Mouse (Mus musculus) megakaryocyte progenitor cell, adult 5-6 weeks (primary cell): ENCODE results near the gene Atl2. TPM values are rescaled to one million over a fixed set of nuclear protein-coding genes. Genes with fewer than 3 reads are reported as not detected.

Source experiments
- ATAC-seq: replicated peaks from 2 replicates; pipeline ENCODE4 v1.8.0; 2016; ENCODE audit warnings: mild to moderate bottlenecking, moderate TSS enrichment, inconsistent platforms; ENCODE audit not compliant: poor library complexity
- total RNA-seq, 2 experiments: library from RNA; stranded (forward) in 1 of 2; stranded (reverse) in 1 of 2; fragments of 157-497, 149-512 nt in 1 of 2; fragments of 200-1000 nt in 1 of 2; gene quantifications; 2 replicates each; pipeline versions ENCODE4 v1.2.3 to v1.2.4; 2015 to 2017

Gene Atl2
- total RNA-seq, 2 experiments from 2014 or later = 31.7 to 43.4 TPM

GRCm38 (mm10) chr17:79898156-79898746 is 2.3 kb upstream of the Atl2 start:
- ATAC-seq = no peak

GRCm38 (mm10) chr17:79897666-79898065 is 1.7 kb upstream of the Atl2 start:
- ATAC-seq = no peak

- peak; percentile 47 for ATAC-seq
These were observed 696 bp downstream of the Atl2 start for GRCm38 (mm10) chr17:79894971-79895882.

GRCm38 (mm10) chr17:79894054-79894453 is 1.9 kb downstream of the Atl2 start:
- no peak for ATAC-seq

- no peak for ATAC-seq
These were observed 4.0 kb downstream of the Atl2 start for GRCm38 (mm10) chr17:79891944-79892343.

GRCm38 (mm10) chr17:79887926-79888325 is 8.0 kb downstream of the Atl2 start:
- ATAC-seq = no peak

GRCm38 (mm10) chr17:79883198-79883597 is 12.7 kb downstream of the Atl2 start:
- ATAC-seq = no peak

- ATAC-seq = no peak
These were observed 30.9 kb downstream of the Atl2 start for GRCm38 (mm10) chr17:79865027-79865426.

- no peak for ATAC-seq
These were observed 31.4 kb downstream of the Atl2 start for GRCm38 (mm10) chr17:79864503-79864902.

GRCm38 (mm10) chr17:79862038-79862437 is 33.9 kb downstream of the Atl2 start:
- ATAC-seq = peak; percentile 78

GRCm38 (mm10) chr17:79855533-79855932 is 40.4 kb downstream of the Atl2 start:
- no peak for ATAC-seq

GRCm38 (mm10) chr17:79848385-79848784 is 47.5 kb downstream of the Atl2 start:
- no peak for ATAC-seq

- no peak for ATAC-seq
These were observed 49.7 kb downstream of the Atl2 start for GRCm38 (mm10) chr17:79846182-79846581.

GRCm38 (mm10) chr17:79845695-79846094 is 50.2 kb downstream of the Atl2 start:
- no peak for ATAC-seq

- peak; percentile 97 for ATAC-seq
These were observed 55.4 kb downstream of the Atl2 start for GRCm38 (mm10) chr17:79840254-79841238.

GRCm38 (mm10) chr17:79836978-79837377 is 58.9 kb downstream of the Atl2 start:
- ATAC-seq = no peak

- ATAC-seq = peak; percentile 37; the same call in 1 of the 2 replicates
These were observed 60.1 kb downstream of the Atl2 start for GRCm38 (mm10) chr17:79835714-79836373.

GRCm38 (mm10) chr17:79832284-79832683 is 63.6 kb downstream of the Atl2 start:
- no peak for ATAC-seq

- 0 out of 2 replicates have a peak, but pooled peaks have one; percentile 26 for ATAC-seq
These were observed 69.4 kb downstream of the Atl2 start for GRCm38 (mm10) chr17:79826482-79827034.
